Mouse (Mus musculus): ENCODE measurements around the gene Nckap1.

DNA sequence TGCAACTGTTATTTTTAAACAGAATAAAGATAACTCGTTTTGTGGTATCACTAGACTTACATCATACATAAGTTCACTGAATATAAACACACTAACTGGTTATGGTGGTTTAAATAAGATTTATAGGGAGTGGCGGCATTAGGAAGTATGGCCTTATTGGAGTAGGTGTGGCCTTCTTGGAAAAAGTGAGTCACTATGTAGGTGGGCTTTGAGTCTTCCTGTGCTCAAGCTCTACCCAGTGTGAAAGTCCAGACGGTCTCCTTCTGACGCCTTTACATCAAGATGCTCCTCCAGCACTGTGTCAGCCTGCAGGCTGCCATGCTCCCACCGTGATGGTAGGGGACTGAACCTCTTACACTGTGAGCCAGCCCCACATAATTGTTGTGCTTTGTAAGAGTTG, 38.4 kb downstream of the Nckap1 start:
- TF ChIP-seq CTCF (IDR thresholded peaks at IDR 0.05) (no peak), EP300 (IDR thresholded peaks at IDR 0.05) (no peak)

All from lung, postnatal 0 days (tissue).